Mouse (Mus musculus) retina, postnatal 1 day (tissue): ENCODE measurements at regions not wholly inside any gene's neighbourhood (a gene's known extent, or its start where the extent isn't known, plus 50 kb on each side); places are given as distances from the start of the nearest gene placed in this dataset.

Experiments
- DNase-seq: peaks from one replicate; pipeline ENCODE4 v3.0.0-alpha.2; 2012

GRCm38 (mm10) chr1:77307745-77308144 lies 207.1 kb downstream of the Epha4 start:
- no peak for DNase-seq

DNA sequence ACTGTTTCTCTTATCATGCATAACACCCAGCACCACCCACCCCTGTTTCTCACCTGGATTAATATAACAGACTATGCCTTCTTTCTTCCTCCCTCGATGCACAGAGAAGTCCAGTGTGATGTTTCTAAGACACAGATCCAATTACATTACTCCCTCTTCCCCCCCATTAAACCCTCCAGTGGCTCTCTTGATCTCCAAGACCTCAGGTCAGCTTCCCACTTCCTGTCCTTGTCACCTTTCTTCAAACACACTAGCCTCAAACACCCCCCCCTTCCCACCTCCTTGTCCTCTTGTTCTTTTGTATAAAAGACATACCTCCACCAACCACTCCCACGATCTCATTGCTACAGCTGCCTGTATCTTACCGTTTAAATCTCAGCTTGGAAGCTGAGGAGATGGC lies 201.8 kb downstream of the Epha4 start:
- no peak for DNase-seq

- DNase-seq: no peak
These were observed 199.5 kb downstream of the Epha4 start for GRCm38 (mm10) chr1:77315347-77315746.

- DNase-seq: no peak
These were observed 198.7 kb downstream of the Epha4 start for GRCm38 (mm10) chr1:77316198-77316597.
